Mouse (Mus musculus): ENCODE data around the gene Trabd2b.

DNA sequence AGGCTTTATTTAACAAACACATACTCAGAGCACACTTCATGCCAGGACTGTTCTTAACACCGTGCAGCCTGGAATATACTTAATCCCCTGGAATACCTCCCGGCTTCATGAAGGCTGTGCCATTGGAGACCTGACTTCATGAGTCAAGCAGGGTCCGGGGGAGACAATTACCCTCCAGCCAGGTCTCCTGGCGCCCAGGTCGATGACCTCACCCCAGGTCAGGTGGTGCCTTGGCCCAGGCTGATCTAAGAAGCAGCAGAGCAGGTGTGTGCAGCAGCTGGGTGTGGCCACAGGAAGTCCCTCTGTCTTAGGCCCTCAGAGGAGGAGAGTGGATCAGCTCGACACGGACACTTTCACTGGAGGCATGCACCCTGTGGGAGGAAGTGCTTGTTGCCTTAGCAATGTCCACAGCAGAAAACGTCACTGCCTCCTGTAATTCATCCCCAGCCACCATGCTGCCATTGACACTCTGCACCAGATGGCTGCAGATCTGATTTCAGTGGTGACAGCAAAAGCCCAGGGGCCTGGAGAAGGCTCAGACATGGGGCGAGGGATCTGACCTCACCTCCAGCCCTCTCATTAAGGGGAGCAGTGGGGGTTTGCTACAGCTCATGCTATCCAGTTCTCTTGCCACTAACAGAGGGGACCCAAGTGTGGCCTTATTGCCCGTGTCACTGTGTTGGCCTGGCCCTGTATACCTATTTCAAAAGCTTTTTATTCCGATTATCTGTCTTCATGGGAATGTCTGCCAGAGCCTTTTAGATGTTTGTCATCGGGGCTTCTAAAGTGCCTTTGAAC, 171.8 kb downstream of the Trabd2b start:
- TF ChIP-seq CTCF (IDR thresholded peaks at IDR 0.05 in 2 of 3, conservative IDR thresholded peaks at IDR 0.05 in 1 of 3; ENCODE audit: control insufficient read depth in 1 of 3, insufficient read depth in 1 of 3, low read depth in 2 of 3, low read length in 3 of 3, poor library complexity in 1 of 3, severe bottlenecking in 1 of 3) (no peak), JUND (IDR thresholded peaks at IDR 0.05; ENCODE audit: low read depth, low read length) (no peak), POLR2A (IDR thresholded peaks at IDR 0.05; ENCODE audit: control insufficient read depth in 1 of 2, insufficient read depth in 1 of 2, low read depth in 1 of 2, low read length in 2 of 2, poor library complexity in 1 of 2) (no peak), BHLHE40 (IDR thresholded peaks at IDR 0.05; ENCODE audit: borderline replicate concordance, low read depth, low read length) (no peak), USF2 (IDR thresholded peaks at IDR 0.05; ENCODE audit: borderline replicate concordance in 1 of 2, insufficient read depth in 1 of 2, low read depth in 1 of 2, low read length in 2 of 2) (no peak)
